Mouse (Mus musculus) embryonic fibroblast, embryonic 13.5 days (primary cell): ENCODE measurements around the gene Smg5.

ENCODE experiments used
- CTCF ChIP-seq: IDR thresholded peaks from 2 replicates; pipeline ENCODE4 v1.5.1; 2011; ENCODE audit warnings: mild to moderate bottlenecking, control low read depth, low read length, moderate library complexity, borderline replicate concordance; ENCODE audit not compliant: insufficient read depth
- POLR2A ChIP-seq: IDR thresholded peaks from 2 replicates; pipeline ENCODE4 v1.6.1; 2011; ENCODE audit warnings: low read depth, mild to moderate bottlenecking, control low read depth, low read length, moderate library complexity

DNA sequence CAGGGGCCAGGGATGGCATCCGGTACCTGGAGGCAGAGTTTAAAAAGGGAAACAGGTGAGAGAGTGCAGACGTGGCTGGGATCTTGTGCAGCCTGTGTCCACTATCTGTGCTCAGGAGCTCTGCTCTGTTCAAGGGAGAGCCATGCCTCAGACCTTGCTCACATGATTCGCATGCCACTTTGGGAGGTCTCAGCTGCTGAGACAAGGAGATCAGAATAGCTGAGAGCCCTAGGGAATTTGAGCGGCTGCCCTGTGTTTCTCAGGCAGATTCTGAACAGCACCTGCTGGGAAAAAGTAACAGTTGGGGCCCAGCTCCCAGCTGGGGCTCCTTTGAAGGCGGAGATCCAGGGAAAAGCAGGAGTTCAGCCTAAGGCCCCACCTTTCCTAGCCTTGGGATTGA is 23.5 kb downstream of the Smg5 start:
- no peak for TF ChIP-seq CTCF
- TF ChIP-seq POLR2A, result no peak
